Mouse (Mus musculus): ENCODE results near the gene Slirp.

Gene Slirp

DNA sequence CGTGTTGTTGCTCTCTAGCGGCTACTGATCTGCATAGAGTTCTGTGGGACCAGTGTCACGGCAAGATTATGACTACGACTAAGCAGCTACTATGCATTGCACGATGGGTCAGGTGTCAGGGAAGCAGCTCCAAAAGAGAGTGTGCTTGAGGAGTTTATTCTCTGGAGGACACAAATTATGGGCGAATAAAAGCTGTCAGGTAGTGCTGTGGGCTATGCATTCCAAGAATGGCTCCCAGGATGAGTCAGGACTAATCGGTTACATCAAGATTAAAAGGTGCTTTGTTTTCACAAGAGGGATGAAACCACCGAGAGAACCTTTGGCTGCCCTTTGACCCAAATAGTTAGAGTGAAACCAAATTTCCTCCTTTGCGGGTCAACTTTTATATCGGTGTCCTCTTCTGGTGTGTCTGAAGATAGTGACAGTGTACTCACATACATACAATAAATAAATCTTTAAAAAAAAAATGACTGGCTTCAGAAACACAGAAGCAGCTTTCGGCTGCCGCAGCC is 23.7 kb upstream of the Slirp start:
- no peak for DNase-seq (ENCODE audit: low read depth, low spot score)
- no peaks in the 10 kb centered on the region for H3K27me3 ChIP-seq (ENCODE audit: control insufficient read depth, insufficient read depth, low read length, poor library complexity, severe bottlenecking)
- no peaks in the 10 kb centered on the region; the same call in 1 of the 2 replicates for H3K36me3 ChIP-seq (ENCODE audit: control insufficient read depth, insufficient read depth, low read length, poor library complexity, severe bottlenecking)

DNA sequence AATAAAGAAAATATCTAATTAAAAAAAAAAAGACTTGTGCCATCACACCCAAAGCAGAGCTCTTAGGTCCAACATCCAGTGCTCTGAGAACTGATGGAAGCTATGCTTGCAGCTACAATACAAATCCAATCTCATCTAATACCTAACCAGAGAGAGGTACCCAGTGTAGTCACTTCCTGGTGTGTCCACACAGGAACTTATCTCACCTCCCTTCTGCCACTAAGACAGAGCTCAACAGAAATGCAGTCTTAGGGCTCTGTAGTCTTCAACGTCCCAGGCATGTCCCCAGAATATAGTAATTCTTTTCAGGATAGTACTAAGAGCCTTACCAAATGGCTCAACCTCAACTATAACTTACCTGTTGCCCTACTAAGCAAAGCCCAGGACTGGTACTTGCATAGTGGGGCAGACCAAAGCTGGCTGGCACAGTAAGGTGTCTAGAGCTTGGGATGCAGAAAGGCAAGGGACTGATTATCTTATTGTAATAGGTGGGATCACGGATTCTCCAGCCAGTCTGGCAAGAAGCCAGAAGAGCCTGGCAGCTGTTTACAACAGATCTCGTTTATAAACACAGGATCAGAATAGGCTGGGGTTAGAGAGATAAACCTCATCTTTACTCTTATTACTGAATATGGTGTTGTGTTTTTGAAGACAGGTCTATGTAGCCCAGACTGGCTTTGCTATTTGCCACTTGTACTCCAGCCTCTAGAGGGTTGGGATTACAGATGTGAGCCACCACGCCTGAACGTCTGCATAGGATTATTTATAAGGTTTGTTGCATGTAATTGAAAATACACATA is 21.8 kb upstream of the Slirp start:
- peaks cover 2% of the 10 kb centered on the region; the same call in 1 of the 2 replicates for H3K36me3 ChIP-seq (ENCODE audit: control insufficient read depth, insufficient read depth, low read length, poor library complexity, severe bottlenecking)
- DNase-seq (ENCODE audit: low read depth, low spot score): no peak
- H3K27me3 ChIP-seq (ENCODE audit: control insufficient read depth, insufficient read depth, low read length, poor library complexity, severe bottlenecking): no peaks in the 10 kb centered on the region

DNA sequence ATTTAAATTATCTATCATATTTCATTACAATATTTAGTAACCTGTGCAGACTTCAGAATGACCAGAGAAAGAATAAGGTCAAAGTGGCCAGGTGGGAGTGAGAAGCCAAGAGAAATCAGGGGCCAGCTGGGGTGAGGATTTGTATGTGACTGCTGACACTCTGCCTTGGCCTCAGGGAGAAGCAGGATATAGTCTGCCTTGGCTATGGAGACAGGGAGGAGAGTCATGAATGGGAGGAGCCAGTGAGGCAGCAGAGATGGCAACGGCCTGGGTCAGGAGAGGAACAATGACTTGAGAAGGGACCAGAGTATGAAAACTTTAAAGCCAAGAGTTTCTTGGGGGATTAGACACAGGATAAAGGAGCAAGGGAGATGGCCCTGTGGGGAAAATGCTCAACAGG is 20.0 kb upstream of the Slirp start:
- DNase-seq (ENCODE audit: low read depth, low spot score): no peak

DNA sequence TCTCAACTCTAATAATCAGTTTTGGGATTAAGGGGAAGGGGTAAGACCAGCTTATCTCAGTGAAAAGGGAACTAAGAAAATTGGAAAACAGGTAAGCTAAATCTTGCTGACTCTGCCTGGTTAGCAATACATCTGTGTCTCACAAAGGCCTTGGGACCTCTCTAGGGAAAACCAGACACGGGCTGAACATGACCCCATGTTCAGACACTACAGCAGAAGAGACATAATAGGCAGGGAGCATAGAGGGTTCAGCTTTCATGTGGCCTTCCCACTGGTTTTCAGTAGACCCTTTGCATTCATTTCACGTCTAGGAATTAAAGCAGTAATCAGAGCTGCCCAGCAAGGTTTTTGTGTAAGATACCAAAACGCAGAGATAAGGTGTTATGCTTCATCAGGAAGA is 19.2 kb upstream of the Slirp start:
- DNase-seq (ENCODE audit: low read depth, low spot score): no peak
- Histone ChIP-seq H3K36me3 (ENCODE audit: control insufficient read depth, insufficient read depth, low read length, poor library complexity, severe bottlenecking) (peaks cover 4% of the 10 kb centered on the region; the same call in 1 of the 2 replicates), H3K27me3 (ENCODE audit: control insufficient read depth, insufficient read depth, low read length, poor library complexity, severe bottlenecking) (no peaks in the 10 kb centered on the region)

More for the DNA sequence above, 20.0 kb upstream of the Slirp start:
- Histone ChIP-seq H3K27me3 (ENCODE audit: control insufficient read depth, insufficient read depth, low read length, poor library complexity, severe bottlenecking) (no peaks in the 10 kb centered on the region), H3K36me3 (ENCODE audit: control insufficient read depth, insufficient read depth, low read length, poor library complexity, severe bottlenecking) (peaks cover 4% of the 10 kb centered on the region; the same call in 1 of the 2 replicates)

DNA sequence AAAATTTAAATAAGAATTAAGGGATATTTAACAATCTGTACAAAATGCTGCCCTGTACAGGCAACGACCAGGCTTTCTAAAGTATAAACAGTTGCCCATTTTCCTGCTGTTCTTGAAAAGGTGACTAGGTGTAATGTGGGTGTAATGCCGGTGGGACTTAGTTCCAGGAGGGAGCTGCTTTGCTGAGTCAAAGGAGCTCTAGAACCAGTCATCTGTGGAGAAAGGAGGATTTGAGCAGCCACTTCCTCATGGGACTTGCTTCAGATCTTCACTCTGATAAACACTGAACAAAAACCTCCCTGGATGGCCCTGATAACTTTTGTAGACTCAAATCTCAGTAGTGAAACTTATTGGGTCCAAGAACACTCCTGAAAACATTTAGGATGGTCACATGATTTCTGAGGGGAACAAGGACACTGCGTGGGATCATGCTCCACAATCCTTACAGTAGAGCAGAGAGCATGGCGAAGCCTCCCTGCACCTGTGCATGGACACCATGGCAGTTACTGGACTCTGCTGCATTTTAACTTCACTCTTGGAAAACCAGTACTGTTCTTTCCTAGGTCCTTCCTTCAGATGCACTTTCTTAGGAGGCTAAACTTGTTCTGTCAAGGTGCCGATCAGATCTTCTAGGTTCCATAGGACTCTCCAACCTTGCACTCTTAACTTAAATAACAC is 17.2 kb upstream of the Slirp start:
- DNase-seq (ENCODE audit: low read depth, low spot score): no peak
- Histone ChIP-seq H3K27me3 (ENCODE audit: control insufficient read depth, insufficient read depth, low read length, poor library complexity, severe bottlenecking) (no peaks in the 10 kb centered on the region), H3K36me3 (ENCODE audit: control insufficient read depth, insufficient read depth, low read length, poor library complexity, severe bottlenecking) (peaks cover 8% of the 10 kb centered on the region)

DNA sequence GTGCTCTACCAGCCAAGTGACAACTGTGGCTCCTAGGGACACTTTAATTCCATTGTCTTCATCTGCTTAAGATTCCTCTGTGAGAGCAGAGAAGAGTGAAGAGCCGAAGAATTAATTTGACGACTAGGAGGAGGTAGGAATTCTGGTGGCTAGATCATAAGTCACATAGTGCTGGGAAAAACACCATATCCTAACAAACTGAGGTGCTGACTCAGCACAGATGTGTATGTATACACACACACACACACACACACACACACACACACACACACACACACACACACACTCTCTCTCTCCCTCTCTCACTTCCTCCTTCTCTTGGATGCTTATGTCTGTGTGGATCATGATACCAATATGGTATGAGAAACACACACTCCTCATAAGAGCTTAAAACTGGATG is 15.4 kb upstream of the Slirp start:
- Histone ChIP-seq H3K27me3 (ENCODE audit: control insufficient read depth, insufficient read depth, low read length, poor library complexity, severe bottlenecking) (no peaks in the 10 kb centered on the region), H3K36me3 (ENCODE audit: control insufficient read depth, insufficient read depth, low read length, poor library complexity, severe bottlenecking) (peaks cover 15% of the 10 kb centered on the region)
- no peak for DNase-seq (ENCODE audit: low read depth, low spot score)

DNA sequence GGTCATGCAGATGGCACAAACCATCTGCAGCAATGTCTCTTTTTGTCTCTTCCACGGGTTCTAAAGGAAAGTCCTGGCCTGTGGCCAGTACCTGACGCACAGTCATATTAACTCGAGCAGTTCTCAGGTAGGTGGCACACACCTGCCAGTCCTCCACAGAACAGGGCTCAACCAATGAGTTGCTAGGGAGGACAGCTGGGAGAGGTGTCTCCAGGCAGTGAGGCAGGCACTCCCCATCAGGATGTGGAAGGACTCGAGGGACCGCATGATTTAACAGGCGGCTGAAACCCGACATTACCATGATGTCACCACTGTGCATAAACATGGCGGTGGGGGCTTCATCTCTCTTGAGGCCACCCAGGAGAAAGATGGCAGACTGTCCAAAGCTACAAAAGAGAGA is 14.8 kb upstream of the Slirp start:
- no peak for DNase-seq (ENCODE audit: low read depth, low spot score)
- H3K27me3 ChIP-seq (ENCODE audit: control insufficient read depth, insufficient read depth, low read length, poor library complexity, severe bottlenecking): no peaks in the 10 kb centered on the region
- H3K36me3 ChIP-seq (ENCODE audit: control insufficient read depth, insufficient read depth, low read length, poor library complexity, severe bottlenecking): peaks cover 18% of the 10 kb centered on the region

DNA sequence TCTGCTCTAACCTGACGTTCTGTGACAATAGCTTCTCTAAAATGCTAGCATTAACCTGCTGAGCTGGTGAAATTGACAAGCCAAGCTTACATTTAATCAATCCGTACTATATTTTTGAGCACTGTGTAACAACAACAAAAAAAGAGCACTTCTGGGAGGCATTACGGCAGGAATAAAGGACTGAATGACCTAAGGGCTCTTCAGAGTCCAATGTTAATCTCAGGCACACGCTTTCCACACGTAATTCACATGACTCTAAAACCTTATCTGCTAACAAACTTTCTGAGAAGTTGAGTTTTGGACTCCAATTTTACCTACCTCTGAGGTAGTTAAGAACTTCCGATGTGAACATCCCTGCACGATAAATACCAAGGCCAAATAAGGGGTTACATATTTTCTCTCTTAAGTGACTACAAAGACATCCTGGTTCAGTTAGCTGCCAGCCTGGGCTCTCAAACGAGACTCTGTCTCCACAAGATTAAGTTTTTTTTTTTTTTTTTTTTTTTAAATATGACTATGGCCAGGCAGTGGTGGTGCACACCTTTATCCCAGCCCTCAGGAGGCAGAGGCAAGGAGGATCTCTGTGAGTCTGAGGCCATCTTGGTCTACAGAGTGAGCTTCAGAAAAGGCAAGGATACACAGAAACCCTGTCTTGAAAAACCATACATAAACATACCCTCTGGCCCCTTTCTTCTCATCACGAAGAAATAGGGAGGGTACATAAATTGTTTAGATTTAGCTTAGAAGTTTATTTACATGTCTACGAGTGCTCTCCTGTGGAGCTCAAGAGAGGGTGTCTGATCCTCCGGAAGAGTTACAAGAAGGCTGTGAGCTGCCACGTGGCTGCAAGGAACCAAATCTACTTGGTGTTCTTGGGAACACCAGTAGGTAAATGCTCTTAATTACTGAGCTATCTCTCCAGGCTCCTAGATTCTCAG is 1.2 kb upstream of the Slirp start:
- H3K36me3 ChIP-seq (ENCODE audit: control insufficient read depth, insufficient read depth, low read length, poor library complexity, severe bottlenecking): peaks cover 7% of the 10 kb centered on the region; the same call in 1 of the 2 replicates
- H3K27me3 ChIP-seq (ENCODE audit: control insufficient read depth, insufficient read depth, low read length, poor library complexity, severe bottlenecking): no peaks in the 10 kb centered on the region
- peak; percentile 25 for DNase-seq (ENCODE audit: low read depth, low spot score)

DNA sequence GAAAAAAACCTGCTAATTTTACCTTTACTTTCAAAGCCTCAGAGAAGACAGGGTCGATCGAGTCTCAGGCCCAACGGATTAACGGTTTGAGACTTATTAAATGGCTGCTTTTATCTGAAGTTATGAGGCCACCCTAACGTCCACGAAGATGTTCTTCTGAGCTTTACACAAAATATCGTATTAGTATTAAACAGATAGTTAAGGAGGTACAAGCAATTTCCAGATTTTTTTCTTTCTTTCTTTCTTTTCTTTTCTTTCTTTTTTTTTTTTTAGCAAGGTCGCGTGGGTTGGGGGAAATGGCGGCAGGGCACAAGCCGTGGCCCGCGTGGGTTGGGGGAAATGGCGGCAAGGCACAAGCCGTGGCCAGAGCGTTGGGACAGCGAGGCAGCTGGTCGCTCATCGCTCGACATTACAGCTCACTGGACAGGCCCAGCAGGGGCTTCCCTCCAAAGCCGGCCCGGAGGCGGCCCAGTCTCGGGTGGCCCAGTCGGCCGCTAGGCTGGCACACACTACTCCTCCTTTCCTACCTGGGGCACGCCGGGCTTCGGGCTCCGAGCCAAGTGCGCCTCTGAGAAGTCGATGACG is 489 bp upstream of the Slirp start:
- peaks cover 6% of the 10 kb centered on the region; the same call in 1 of the 2 replicates for H3K36me3 ChIP-seq (ENCODE audit: control insufficient read depth, insufficient read depth, low read length, poor library complexity, severe bottlenecking)
- no peak for DNase-seq (ENCODE audit: low read depth, low spot score)

DNA sequence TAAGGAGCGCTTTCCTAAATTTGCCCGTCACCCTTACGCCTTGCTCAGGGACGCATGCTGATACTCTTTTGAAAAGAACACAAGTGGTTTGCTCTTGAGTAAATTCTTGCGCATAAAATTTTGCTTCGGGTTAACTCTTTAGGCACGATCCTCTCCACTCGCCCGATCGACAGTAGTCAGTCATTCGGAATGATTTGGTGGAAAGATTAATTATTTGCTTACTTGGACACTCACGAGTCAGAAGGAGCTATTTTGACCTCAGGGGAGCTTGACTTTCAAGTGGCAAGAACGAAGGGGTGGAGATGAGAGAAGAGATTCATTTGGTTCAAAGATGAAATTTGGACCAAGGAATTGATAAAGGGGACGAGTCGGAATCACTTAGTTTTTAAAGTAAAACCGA is 515 bp downstream of the Slirp start:
- Histone ChIP-seq H3K27me3 (ENCODE audit: control insufficient read depth, insufficient read depth, low read length, poor library complexity, severe bottlenecking) (no peaks in the 10 kb centered on the region), H3K36me3 (ENCODE audit: control insufficient read depth, insufficient read depth, low read length, poor library complexity, severe bottlenecking) (peaks cover 6% of the 10 kb centered on the region; the same call in 1 of the 2 replicates)
- no peak for DNase-seq (ENCODE audit: low read depth, low spot score)

More for the DNA sequence above, 489 bp upstream of the Slirp start:
- H3K27me3 ChIP-seq (ENCODE audit: control insufficient read depth, insufficient read depth, low read length, poor library complexity, severe bottlenecking): no peaks in the 10 kb centered on the region

DNA sequence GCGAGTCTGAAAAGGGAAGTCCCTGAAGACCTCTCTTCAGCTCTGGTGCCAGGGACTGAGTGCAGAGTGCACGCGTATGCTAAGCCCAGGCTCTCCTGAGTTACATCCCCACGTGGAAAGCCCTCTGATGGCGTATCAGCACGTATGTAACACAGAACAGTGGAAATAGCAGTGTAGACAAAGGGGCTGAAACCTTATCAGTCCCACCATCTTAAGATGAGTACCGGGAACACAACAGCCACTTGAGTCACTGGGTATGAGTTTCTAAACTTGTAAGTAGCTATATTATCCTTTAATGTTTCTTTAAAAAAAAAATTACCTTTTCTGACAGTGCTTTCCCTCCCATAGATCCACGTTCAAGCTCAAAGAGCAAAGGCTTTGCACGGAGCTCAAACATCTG is 5.8 kb downstream of the Slirp start:
- no peak for DNase-seq (ENCODE audit: low read depth, low spot score)
- H3K27me3 ChIP-seq (ENCODE audit: control insufficient read depth, insufficient read depth, low read length, poor library complexity, severe bottlenecking): no peaks in the 10 kb centered on the region
- H3K36me3 ChIP-seq (ENCODE audit: control insufficient read depth, insufficient read depth, low read length, poor library complexity, severe bottlenecking): peaks cover 13% of the 10 kb centered on the region; the same call in 1 of the 2 replicates

DNA sequence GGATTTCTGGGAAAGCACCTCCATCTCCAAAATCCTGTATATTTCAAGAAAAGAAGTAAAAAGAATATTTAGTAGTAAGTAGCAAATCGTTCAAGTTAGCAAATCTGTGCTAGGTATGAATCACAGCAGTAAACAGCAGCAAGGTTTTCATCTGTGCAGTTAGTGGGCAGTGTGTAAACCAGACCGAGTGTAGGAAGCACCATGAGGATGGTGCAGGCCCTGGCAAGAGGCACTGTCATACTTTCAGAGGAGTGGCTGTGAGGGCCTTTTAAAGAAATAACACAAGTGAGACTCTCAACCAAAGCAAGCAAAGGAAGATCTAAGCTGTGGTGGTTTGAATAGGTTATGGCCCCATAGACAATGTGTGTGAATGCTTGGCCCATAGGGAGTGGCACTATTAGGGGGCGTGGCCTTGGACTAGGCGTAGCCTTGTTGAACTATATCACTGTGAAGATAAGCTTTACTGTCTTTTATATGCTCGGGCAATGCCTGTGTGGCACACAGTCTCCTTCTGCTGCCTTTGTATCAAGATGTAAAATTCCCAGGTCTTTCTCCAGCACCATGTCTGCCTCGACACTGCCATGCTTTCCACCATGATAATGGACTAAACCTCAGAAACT is 21.1 kb downstream of the Slirp start:
- no peak for DNase-seq (ENCODE audit: low read depth, low spot score)
- H3K27me3 ChIP-seq (ENCODE audit: control insufficient read depth, insufficient read depth, low read length, poor library complexity, severe bottlenecking): no peaks in the 10 kb centered on the region
- peaks cover 31% of the 10 kb centered on the region for H3K36me3 ChIP-seq (ENCODE audit: control insufficient read depth, insufficient read depth, low read length, poor library complexity, severe bottlenecking)

DNA sequence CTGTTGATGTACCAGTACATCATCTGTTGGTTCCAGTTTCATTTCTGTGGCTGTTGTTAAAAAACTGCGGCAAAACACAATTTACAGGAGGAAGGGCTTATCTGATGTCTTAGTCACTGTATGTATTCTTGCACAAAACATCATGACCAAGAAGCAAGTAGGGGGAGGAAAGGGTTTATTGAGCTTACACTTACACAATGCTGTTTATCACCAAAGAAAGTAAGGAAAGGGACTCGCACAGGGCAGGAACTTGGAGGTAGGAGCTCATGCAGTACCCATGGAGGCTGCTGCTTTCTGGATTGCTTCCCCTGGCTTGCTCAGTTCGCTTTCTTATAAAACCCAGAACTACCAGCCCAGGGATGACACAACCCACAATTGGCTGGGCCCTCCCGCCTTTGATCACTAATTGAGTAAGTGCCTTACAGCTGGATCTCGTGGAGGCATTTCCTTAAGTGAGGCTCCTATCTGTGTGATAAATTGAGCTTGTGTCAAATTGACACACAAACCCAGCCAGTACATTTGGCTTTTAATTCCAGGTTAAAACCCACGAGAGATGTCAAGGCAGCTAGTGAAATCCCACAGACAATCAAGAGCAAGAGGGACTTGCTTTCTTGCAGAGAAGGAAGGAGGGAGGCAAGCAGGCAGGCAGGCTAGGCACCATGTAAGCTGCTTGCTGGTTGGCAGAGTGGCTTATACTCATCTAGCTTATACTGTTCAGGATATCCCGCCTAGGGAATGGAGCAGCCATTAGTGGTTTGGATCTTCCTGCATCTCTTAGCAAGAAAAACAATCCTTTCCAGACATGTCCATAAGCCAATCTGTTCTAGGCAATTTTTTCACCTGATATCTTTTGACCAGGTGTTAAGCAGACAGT is 26.8 kb downstream of the Slirp start:
- no peak for DNase-seq (ENCODE audit: low read depth, low spot score)
- H3K36me3 ChIP-seq (ENCODE audit: control insufficient read depth, insufficient read depth, low read length, poor library complexity, severe bottlenecking): peaks cover 9% of the 10 kb centered on the region; the same call in 1 of the 2 replicates
- H3K27me3 ChIP-seq (ENCODE audit: control insufficient read depth, insufficient read depth, low read length, poor library complexity, severe bottlenecking): no peaks in the 10 kb centered on the region
